Mouse (Mus musculus): ENCODE measurements around the gene Arhgef16.

DNA sequence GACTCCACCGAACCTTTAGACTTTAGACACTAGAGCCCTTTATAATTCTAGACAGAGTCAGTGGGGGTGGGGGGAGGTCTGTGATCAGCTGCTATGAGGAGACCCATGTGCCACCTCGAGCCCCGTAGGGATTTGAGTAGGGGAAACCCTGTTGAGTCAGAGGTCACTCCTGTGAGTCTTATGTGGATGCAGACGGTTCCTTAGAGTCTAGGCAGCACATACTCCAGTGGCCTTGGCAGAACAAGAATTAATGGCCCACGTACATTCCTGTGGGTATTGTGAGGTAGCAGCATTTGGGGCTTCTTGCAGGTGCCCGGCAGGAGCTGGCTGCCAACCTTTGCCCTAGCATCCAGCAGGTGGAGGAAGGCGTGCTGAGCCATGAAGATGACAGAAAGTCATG, 70.1 kb downstream of the Arhgef16 start:
- TF ChIP-seq POLR2A (IDR thresholded peaks at IDR 0.05; ENCODE audit: low read depth, low read length) (no peak), CTCF (IDR thresholded peaks at IDR 0.05; ENCODE audit: borderline replicate concordance, insufficient read depth, low read length) (no peak)

Data from embryonic fibroblast, embryonic 13.5 days (primary cell).